Mouse (Mus musculus) liver, embryonic 14.5 days (tissue): ENCODE data around the gene Stag3. TPM values are rescaled to one million over a fixed set of nuclear protein-coding genes. Genes with fewer than 3 reads are reported as not detected.
A peak's percentile ranks its signal among the peaks of the same experiment; 100 is the strongest.

Experiments used
- ATAC-seq: fragments of 200-750 bp; cut with Nextera tagmentation; 2 replicates; pipeline ENCODE4 v1.8.0; 2017; ENCODE audit warnings: moderate number of reproducible peaks, mild to moderate bottlenecking, moderate library complexity; ENCODE audit not compliant: insufficient read depth
- DNase-seq, 3 experiments: peaks; one replicate each; pipeline ENCODE4 v3.0.0-alpha.2; 2012 to 2013; ENCODE audit warnings: low read depth in 3 of 3, low spot score in 3 of 3
- H3K27ac ChIP-seq: fragments of 300-500 bp; sonication (generic); 2 replicates; pipeline ENCODE4 v1.5.1; 2014; ENCODE audit warnings: moderate library complexity, mild to moderate bottlenecking, control low read depth, inconsistent platforms
- H3K27me3 ChIP-seq: fragments of 300-500 bp; sonication (generic); 2 replicates; pipeline ENCODE4 v1.6.1; 2014; ENCODE audit warnings: mild to moderate bottlenecking, low read length, moderate library complexity; ENCODE audit not compliant: control insufficient read depth, insufficient read depth
- H3K36me3 ChIP-seq: fragments of 300-500 bp; sonication (generic); replicated peaks from 2 replicates; pipeline ENCODE4 v1.6.1; 2014; ENCODE audit warnings: low read depth; ENCODE audit not compliant: control insufficient read depth, insufficient read depth
- H3K4me1 ChIP-seq, 2 experiments: fragments of 200-500 bp in 1 of 2; fragments of 300-500 bp in 1 of 2; sonication (generic) in 1 of 2; replicated peaks; 2 replicates each; pipeline ENCODE4 v1.6.1; 2012 to 2014; ENCODE audit warnings: antibody characterized with exemption in 1 of 2, inconsistent platforms in 1 of 2, low read length in 1 of 2; ENCODE audit not compliant: control insufficient read depth in 2 of 2, insufficient read depth in 2 of 2
- H3K4me2 ChIP-seq: fragments of 300-500 bp; sonication (generic); 2 replicates; pipeline ENCODE4 v1.6.1; 2014; ENCODE audit warnings: low read depth, mild to moderate bottlenecking, control low read depth, moderate library complexity
- H3K4me3 ChIP-seq, 2 experiments: fragments of 200-500 bp in 1 of 2; fragments of 300-500 bp in 1 of 2; sonication (generic) in 1 of 2; 2 replicates each; pipeline ENCODE4 v1.5.1; 2012 to 2014; ENCODE audit warnings: low read depth in 2 of 2, low read length in 2 of 2, mild to moderate bottlenecking in 2 of 2, control low read depth in 1 of 2, inconsistent platforms in 1 of 2, moderate library complexity in 1 of 2; ENCODE audit not compliant: insufficient read depth in 1 of 2
- H3K9ac ChIP-seq: fragments of 300-500 bp; sonication (generic); replicated peaks from 2 replicates; pipeline ENCODE4 v1.6.1; 2014; ENCODE audit warnings: mild to moderate bottlenecking, control low read depth, moderate library complexity
- H3K9me3 ChIP-seq: fragments of 300-500 bp; sonication (generic); 2 replicates; pipeline ENCODE4 v1.6.1; 2016; ENCODE audit warnings: low read length, mixed read lengths; ENCODE audit not compliant: control insufficient read depth
- CTCF ChIP-seq: IDR thresholded peaks from 2 replicates; pipeline ENCODE4 v1.5.1; 2016; ENCODE audit warnings: antibody characterized with exemption, low read depth, control low read depth
- EP300 ChIP-seq: IDR thresholded peaks from 2 replicates; pipeline ENCODE4 v1.6.1; 2016; ENCODE audit warnings: antibody characterized with exemption, low read depth
- WGBS: fragments of 180-500 bp; shearing (Covaris S2); extraction: QIAGEN DNeasy Blood & Tissue Kit; methylation state at CpG from one replicate; pipeline ENCODE4 v1.1.7; 2014; ENCODE audit not compliant: insufficient replicate concordance; 5-methylcytosine and 5-hydroxymethylcytosine counted together
- polyA plus RNA-seq, 2 experiments: library from polyadenylated mRNA; depleted of rRNA in 1 of 2; stranded (reverse) in 1 of 2; unstranded in 1 of 2; fragments of >200 nt; fragmentation: Nextera tagmentation in 1 of 2; extraction: Ambion mirVana in 1 of 2; gene quantifications; 2 replicates each; pipeline versions ENCODE4 v1.2.1 to v1.2.3; 2012 to 2014

Gene Stag3
- polyA plus RNA-seq, 2 experiments: 1.8 to 3.1 TPM

DNA sequence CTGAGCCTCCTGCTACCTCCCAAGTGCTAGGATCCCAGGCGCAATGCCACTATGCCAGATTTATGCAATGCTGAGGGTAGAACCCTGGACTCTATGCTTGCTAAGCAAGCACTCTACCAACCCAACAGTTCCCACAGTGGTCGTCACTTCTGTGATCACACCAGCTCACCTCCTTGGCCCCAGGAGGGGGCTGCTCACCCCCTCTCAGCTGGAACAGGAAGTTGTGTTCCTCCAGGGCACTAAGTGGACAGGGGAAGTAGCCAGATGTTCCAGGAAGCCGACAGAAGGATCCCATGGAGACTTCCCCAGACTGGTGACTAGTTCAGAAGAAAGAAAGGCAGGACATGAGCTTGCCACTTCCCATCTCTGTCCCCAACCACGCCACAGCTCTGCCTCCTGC is 18.0 kb upstream of the Stag3 start:
- peak overlapping the region; percentile 93 for H3K9ac ChIP-seq
- DNase-seq (no peak), ATAC-seq (no peak)
- no peaks in the 10 kb centered on the region for H3K27me3 ChIP-seq
- TF ChIP-seq EP300 (no peak), CTCF (no peak)
- H3K4me2 ChIP-seq: peak overlapping the region; percentile 89
- H3K9me3 ChIP-seq: no peaks in the 10 kb centered on the region
- H3K36me3 ChIP-seq: peaks cover 6% of the 10 kb centered on the region
- WGBS: 28% methylated on average over 4 of the region's 4 CpGs
- H3K4me1 ChIP-seq: peaks cover 14 to 42% of the 10 kb centered on the region in 2 experiments
- H3K4me3 ChIP-seq: peak overlapping the region; percentile 84 to 86
- peak overlapping the region; percentile 16 for H3K27ac ChIP-seq

DNA sequence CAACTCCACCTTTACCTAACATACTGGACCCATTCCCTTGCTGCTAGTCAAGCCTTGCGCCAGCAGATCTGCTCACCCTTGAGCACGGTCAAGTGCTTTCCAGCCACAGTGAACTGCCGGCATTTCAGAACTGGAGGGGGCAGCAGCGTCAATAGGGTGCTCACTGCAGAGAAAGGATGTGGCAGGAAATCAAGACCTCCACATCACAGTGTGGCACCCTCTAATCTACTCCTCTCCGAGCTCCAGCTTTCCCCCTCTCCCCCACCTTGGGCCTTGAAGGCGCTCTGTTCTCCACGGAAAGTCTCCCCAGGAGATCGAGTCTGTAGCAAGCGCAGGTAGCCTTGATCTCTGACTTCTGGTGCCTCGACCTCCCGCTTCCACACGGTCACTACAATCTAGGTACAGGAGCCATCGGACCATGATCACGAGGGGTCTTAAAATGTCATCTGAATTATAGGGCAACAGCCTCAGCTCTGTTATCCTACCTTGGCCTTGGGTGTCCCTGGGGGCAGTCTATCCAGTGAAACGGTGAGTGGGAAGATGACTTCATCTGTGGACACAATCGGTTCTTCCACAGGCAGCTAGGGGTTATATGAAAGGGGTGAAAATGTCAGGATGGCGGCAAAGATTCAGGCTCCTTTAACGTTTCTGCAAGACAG is 17.3 kb upstream of the Stag3 start:
- Histone ChIP-seq H3K4me3 (peak overlapping the region; percentile 84 to 86), H3K9ac (peak overlapping the region; percentile 93), H3K27ac (peak overlapping the region; percentile 30), H3K36me3 (peaks cover 6% of the 10 kb centered on the region), H3K4me1 (peaks cover 14 to 39% of the 10 kb centered on the region in 2 experiments), H3K27me3 (no peaks in the 10 kb centered on the region), H3K4me2 (peak overlapping the region; percentile 89), H3K9me3 (no peaks in the 10 kb centered on the region)
- ATAC-seq (no peak), DNase-seq (no peak)
- WGBS: 29% methylated on average over 18 of the region's 18 CpGs
- no peak for TF ChIP-seq EP300
- peak; percentile 16; the same call in 1 of the 2 replicates for TF ChIP-seq CTCF

DNA sequence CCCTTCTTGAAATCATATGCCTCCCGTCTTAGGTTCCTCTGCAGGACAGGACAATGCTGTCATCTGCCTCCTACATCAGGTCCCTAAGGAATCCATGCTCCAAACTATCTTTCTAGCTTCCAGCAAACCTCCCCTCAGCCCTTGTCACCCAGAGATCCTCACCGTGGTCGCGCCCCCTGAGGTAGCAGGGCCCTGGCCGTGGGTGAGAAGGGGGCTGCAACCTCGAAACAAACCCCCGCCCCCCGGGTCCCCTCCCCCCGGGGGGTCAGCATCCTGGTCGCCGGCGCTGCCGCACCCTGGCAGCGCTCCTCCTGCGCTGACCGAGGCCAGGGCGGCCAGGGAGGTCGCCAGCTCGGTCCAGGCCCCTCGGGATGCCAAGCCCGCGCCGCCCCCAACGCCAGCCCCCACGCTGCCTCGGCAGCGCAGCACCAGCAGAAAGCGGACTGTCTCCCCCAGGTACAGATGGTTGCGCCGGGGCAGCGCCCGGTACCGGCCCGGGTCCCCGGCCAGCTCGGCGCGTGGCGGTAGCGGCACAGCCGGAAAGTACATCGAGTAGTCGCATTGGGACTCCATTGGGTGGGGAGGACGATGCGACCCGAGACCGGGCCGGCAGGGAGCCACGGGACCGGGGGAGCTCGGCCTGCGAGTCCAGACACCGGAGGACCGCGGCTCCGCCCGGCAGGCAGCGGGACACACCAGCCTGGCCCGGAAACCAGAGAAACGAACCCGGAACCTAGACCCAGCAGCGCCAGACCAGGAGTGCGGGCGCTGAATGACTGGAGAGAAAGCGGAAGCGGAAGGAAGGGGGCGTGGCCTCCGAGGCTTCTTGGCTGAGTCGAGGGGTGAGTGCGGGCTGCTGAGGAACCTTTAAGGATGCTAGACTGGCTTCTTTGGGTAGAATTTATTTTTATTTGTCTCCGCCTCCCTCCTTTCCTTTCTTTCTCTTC is 16.5 kb upstream of the Stag3 start, which contains the start of gene BC037034:
TSS of gene BC037034 (minus strand) at position 774 of the 947 bp plus-strand sequence.
- H3K4me1 ChIP-seq: peaks cover 8 to 38% of the 10 kb centered on the region in 2 experiments
- WGBS: 2% methylated on average over 71 of the region's 71 CpGs
- peaks cover 6% of the 10 kb centered on the region for H3K36me3 ChIP-seq

DNA sequence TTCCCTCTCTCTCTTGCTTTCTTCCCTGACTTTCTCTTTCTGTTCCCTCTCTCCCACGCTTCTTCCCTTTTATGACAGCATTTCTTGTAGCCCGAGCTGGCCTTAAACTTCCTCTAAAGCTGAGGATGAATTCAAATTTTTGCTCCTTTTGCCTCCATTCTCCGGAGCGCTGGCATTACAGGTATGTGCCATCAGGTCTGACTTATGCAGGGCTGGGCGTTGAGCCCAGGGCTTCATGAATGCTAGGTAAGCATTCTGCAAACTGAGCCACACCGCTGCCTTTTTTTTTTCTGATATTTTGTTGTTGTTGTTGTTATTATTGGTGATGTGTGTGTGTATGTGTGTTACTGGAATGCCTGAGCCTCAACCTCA is 15.8 kb upstream of the Stag3 start:
- peaks cover 3% of the 10 kb centered on the region for H3K36me3 ChIP-seq
- no peaks in the 10 kb centered on the region for H3K9me3 ChIP-seq
- 8% methylated on average over 6 of the region's 6 CpGs for WGBS
- no peak for TF ChIP-seq CTCF
- TF ChIP-seq EP300: no peak
- peak overlapping the region; percentile 93 for H3K9ac ChIP-seq
- H3K4me3 ChIP-seq: peak overlapping the region; percentile 84 to 86
- no peak overlapping the region for H3K27ac ChIP-seq
- DNase-seq (no peak), ATAC-seq (no peak)
- no peaks in the 10 kb centered on the region for H3K27me3 ChIP-seq
- H3K4me1 ChIP-seq: peaks cover 7 to 36% of the 10 kb centered on the region in 2 experiments
- peak overlapping the region; percentile 89 for H3K4me2 ChIP-seq

More for the DNA sequence above, 16.5 kb upstream of the Stag3 start, which contains the start of gene BC037034:
- Histone ChIP-seq H3K4me3 (peak within 1 kb of the TSS; percentile 84 to 86), H3K27ac (peak within 1 kb of the TSS; percentile 30), H3K9me3 (no peaks in the 10 kb centered on the region), H3K9ac (peak within 1 kb of the TSS; percentile 93), H3K4me2 (peak within 1 kb of the TSS; percentile 89), H3K27me3 (no peaks in the 10 kb centered on the region)
- DNase-seq (peak; percentile 80 to 83 (median 80)), ATAC-seq (peak; percentile 82)
- TF ChIP-seq CTCF (0 out of 2 replicates have a peak, but pooled peaks have one; percentile 8), EP300 (0 out of 2 replicates have a peak, but pooled peaks have one; percentile 14)

DNA sequence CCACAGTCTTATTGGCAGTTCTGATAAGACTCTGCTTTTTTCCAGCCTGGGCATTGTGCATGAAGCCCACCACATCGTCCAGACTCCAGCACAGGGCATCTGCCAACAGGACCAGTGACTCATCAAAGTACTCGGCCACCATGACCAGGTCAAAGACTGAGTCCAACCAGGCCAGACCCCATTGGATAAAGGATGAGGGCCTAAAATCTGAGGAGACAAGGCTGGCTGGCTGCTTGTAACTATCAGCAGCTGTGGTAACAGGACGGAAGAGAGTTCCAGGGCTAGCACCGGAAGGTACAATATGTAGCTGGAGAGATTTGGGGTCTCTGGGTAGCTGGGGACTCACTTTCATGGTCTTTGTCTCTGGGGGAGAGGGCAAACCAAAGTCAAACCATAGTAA is 14.3 kb upstream of the Stag3 start:
- no peak for TF ChIP-seq CTCF
- TF ChIP-seq EP300: no peak
- ATAC-seq: no peak
- H3K4me1 ChIP-seq: peaks cover 2 to 25% of the 10 kb centered on the region in 2 experiments
- no peaks in the 10 kb centered on the region; the same call in 1 of the 2 replicates for H3K27me3 ChIP-seq
- no peak overlapping the region for H3K4me3 ChIP-seq
- H3K27ac ChIP-seq: no peak overlapping the region
- no peaks in the 10 kb centered on the region; the same call in 1 of the 2 replicates for H3K36me3 ChIP-seq
- 76% methylated on average over 4 of the region's 4 CpGs for whole genome bisulfite sequencing
- H3K9ac ChIP-seq: no peak overlapping the region
- H3K9me3 ChIP-seq: no peaks in the 10 kb centered on the region
- no peak overlapping the region for H3K4me2 ChIP-seq
- no peak for DNase-seq
